Mouse (Mus musculus) forebrain, embryonic 15.5 days (tissue): ENCODE data around the gene Tspan33. TPM values are rescaled to one million over a fixed set of nuclear protein-coding genes. Genes with fewer than 3 reads are reported as not detected.

Experiments
- ATAC-seq: fragments of 200-750 bp; cut with Nextera tagmentation; replicated peaks from 2 replicates; pipeline ENCODE4 v1.8.0; 2017; ENCODE audit warnings: mild to moderate bottlenecking, moderate TSS enrichment, moderate library complexity
- H3K27ac ChIP-seq: fragments of 300-500 bp; sonication (generic); replicated peaks from 2 replicates; pipeline ENCODE4 v1.5.1; 2015; ENCODE audit warnings: mild to moderate bottlenecking, inconsistent platforms
- H3K27me3 ChIP-seq: fragments of 300-500 bp; sonication (generic); 2 replicates; pipeline ENCODE4 v1.6.1; 2015; ENCODE audit warnings: inconsistent platforms
- H3K36me3 ChIP-seq: fragments of 300-500 bp; sonication (generic); 2 replicates; pipeline ENCODE4 v1.6.1; 2015; ENCODE audit warnings: mild to moderate bottlenecking, inconsistent platforms
- H3K4me1 ChIP-seq: fragments of 300-500 bp; sonication (generic); 2 replicates; pipeline ENCODE4 v1.6.1; 2015; ENCODE audit warnings: inconsistent platforms
- H3K4me2 ChIP-seq: fragments of 300-500 bp; sonication (generic); replicated peaks from 2 replicates; pipeline ENCODE4 v1.6.1; 2015; ENCODE audit warnings: mild to moderate bottlenecking, inconsistent platforms
- H3K4me3 ChIP-seq: fragments of 300-500 bp; sonication (generic); 2 replicates; pipeline ENCODE4 v1.5.1; 2015; ENCODE audit warnings: mild to moderate bottlenecking, inconsistent platforms
- H3K9ac ChIP-seq: fragments of 300-500 bp; sonication (generic); replicated peaks from 2 replicates; pipeline ENCODE4 v1.6.1; 2015; ENCODE audit warnings: mild to moderate bottlenecking, inconsistent platforms
- H3K9me3 ChIP-seq: fragments of 300-500 bp; sonication (generic); 2 replicates; pipeline ENCODE4 v1.6.1; 2016; ENCODE audit warnings: inconsistent platforms
- WGBS: fragments of 180-500 bp; shearing (Covaris S2); methylation state at CpG from one replicate; pipeline ENCODE4 v1.1.7; 2015; ENCODE audit warnings: mixed read lengths; 5-methylcytosine and 5-hydroxymethylcytosine counted together
- polyA plus RNA-seq: library from polyadenylated mRNA; unstranded; fragments of >200 nt; fragmentation: Nextera tagmentation; extraction: Ambion mirVana; gene quantifications from 2 replicates; pipeline ENCODE4 v1.2.1, GENCODE M21; 2015

Gene Tspan33
- polyA plus RNA-seq, 1 experiment from 2014 or later = 7.4 TPM

GRCm38 (mm10) chr6:29702126-29702525 is 8.1 kb downstream of the Tspan33 start:
- Histone ChIP-seq H3K4me3 (no peak overlapping the region), H3K36me3 (no peaks in the 10 kb centered on the region), H3K4me1 (no peaks in the 10 kb centered on the region), H3K27me3 (no peaks in the 10 kb centered on the region), H3K27ac (no peak overlapping the region), H3K9me3 (no peaks in the 10 kb centered on the region), H3K4me2 (no peak overlapping the region), H3K9ac (no peak overlapping the region)
- WGBS = 85% methylated on average over 3 of the region's 3 CpGs
- ATAC-seq = no peak

GRCm38 (mm10) chr6:29704143-29704542 is 10.1 kb downstream of the Tspan33 start:
- H3K4me2 ChIP-seq = no peak overlapping the region
- no peak overlapping the region for H3K4me3 ChIP-seq
- no peak overlapping the region for H3K27ac ChIP-seq
- no peak for ATAC-seq
- H3K9me3 ChIP-seq = no peaks in the 10 kb centered on the region
- peaks cover 5% of the 10 kb centered on the region; the same call in 1 of the 2 replicates for H3K4me1 ChIP-seq
- 91% methylated on average over 5 of the region's 5 CpGs for WGBS
- H3K9ac ChIP-seq = no peak overlapping the region
- H3K27me3 ChIP-seq = no peaks in the 10 kb centered on the region
- no peaks in the 10 kb centered on the region for H3K36me3 ChIP-seq

GRCm38 (mm10) chr6:29707902-29708301 is 13.9 kb downstream of the Tspan33 start:
- Histone ChIP-seq H3K27me3 (no peaks in the 10 kb centered on the region), H3K4me2 (no peak overlapping the region), H3K4me1 (peaks cover 5% of the 10 kb centered on the region; the same call in 1 of the 2 replicates), H3K9me3 (no peaks in the 10 kb centered on the region), H3K27ac (no peak overlapping the region), H3K4me3 (no peak overlapping the region), H3K9ac (no peak overlapping the region), H3K36me3 (no peaks in the 10 kb centered on the region)
- peak; percentile 51; the same call in 1 of the 2 replicates for ATAC-seq
- 18% methylated on average over 2 of the region's 2 CpGs for WGBS

- no peaks in the 10 kb centered on the region for H3K27me3 ChIP-seq
- no peaks in the 10 kb centered on the region for H3K36me3 ChIP-seq
- no peak overlapping the region for H3K9ac ChIP-seq
- WGBS = 55% methylated on average over 3 of the region's 3 CpGs
- no peak overlapping the region for H3K4me3 ChIP-seq
- no peak for ATAC-seq
- H3K9me3 ChIP-seq = no peaks in the 10 kb centered on the region
- no peak overlapping the region for H3K27ac ChIP-seq
- H3K4me2 ChIP-seq = no peak overlapping the region
- peaks cover 5% of the 10 kb centered on the region; the same call in 1 of the 2 replicates for H3K4me1 ChIP-seq
These were observed 17.3 kb downstream of the Tspan33 start for GRCm38 (mm10) chr6:29711318-29711717.

DNA sequence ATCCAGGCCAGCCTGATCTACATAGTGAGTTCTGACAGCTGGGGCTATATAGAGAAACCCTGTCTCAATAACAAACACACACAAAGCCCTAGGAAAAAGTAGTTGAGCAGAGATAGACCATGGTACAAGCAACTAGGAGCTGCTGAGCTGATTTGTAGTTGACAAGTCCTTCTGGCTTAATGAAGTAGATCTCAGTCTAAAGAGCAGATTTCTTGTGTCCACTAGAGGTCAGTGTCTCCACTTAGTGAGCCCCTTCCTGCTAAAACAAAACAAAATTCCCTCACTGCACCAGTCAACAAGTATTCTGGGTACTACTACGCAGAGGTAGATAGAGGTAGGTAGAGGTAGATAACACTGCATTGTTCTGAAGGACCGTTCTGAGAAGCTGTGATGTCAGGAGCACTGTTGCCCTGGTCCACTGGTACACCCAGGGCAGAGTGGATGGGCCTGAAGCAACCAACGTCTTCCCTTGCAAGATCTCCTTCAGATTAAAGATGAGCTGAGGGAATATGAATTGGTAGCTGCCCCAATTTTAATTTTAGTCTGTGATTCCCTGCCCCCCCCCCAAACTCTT is 18.1 kb downstream of the Tspan33 start:
- no peaks in the 10 kb centered on the region for H3K27me3 ChIP-seq
- no peak; the same call in 1 of the 2 replicates for ATAC-seq
- H3K4me1 ChIP-seq = peaks cover 6% of the 10 kb centered on the region; the same call in 1 of the 2 replicates
- no peak overlapping the region for H3K4me2 ChIP-seq
- no peak overlapping the region for H3K4me3 ChIP-seq
- no peaks in the 10 kb centered on the region for H3K9me3 ChIP-seq
- no peak overlapping the region for H3K27ac ChIP-seq
- no peak overlapping the region for H3K9ac ChIP-seq
- H3K36me3 ChIP-seq = no peaks in the 10 kb centered on the region
- 37% methylated on average over 3 of the region's 3 CpGs for WGBS

GRCm38 (mm10) chr6:29716624-29717365 is 22.8 kb downstream of the Tspan33 start:
- Histone ChIP-seq H3K4me1 (peaks cover 29% of the 10 kb centered on the region), H3K4me2 (no peak overlapping the region), H3K27ac (no peak overlapping the region), H3K4me3 (no peak overlapping the region), H3K27me3 (no peaks in the 10 kb centered on the region), H3K9me3 (no peaks in the 10 kb centered on the region), H3K9ac (no peak overlapping the region), H3K36me3 (no peaks in the 10 kb centered on the region)
- no peak for ATAC-seq
- WGBS = 81% methylated on average over 10 of the region's 10 CpGs

DNA sequence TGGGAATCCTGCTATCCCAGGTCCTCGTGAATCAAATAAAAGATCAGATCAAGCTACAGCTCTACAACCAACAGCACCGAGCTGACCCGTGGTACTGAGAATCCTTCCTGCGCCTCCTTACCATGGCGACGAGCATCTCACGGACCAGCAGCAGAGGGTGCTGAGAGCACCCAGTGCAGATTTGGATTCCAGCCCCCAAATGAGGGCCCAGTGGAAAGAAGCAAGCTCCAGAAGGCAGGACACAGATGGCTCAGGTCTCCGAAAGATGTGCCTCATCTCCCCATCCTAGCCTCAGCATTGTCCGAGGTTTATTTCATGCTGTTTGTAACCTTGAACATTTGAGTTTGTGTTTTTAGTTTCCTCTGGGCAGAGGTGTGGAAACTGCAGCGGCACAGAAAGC is 23.5 kb downstream of the Tspan33 start:
- ATAC-seq = no peak
- Histone ChIP-seq H3K9ac (0 out of 2 replicates have a peak overlapping the region, but pooled peaks have one; percentile 23), H3K4me1 (peaks cover 29% of the 10 kb centered on the region), H3K9me3 (no peaks in the 10 kb centered on the region), H3K36me3 (no peaks in the 10 kb centered on the region), H3K27ac (peak overlapping the region; percentile 62; the same call in 1 of the 2 replicates), H3K4me2 (peak overlapping the region; percentile 63), H3K27me3 (no peaks in the 10 kb centered on the region), H3K4me3 (no peak overlapping the region)
- 50% methylated on average over 10 of the region's 10 CpGs for WGBS

- Histone ChIP-seq H3K4me3 (peak overlapping the region; percentile 16), H3K27ac (peak overlapping the region; percentile 62; the same call in 1 of the 2 replicates), H3K4me1 (peaks cover 29% of the 10 kb centered on the region), H3K9me3 (no peaks in the 10 kb centered on the region), H3K36me3 (no peaks in the 10 kb centered on the region), H3K4me2 (peak overlapping the region; percentile 63), H3K27me3 (no peaks in the 10 kb centered on the region), H3K9ac (peak overlapping the region; percentile 23; the same call in 1 of the 2 replicates)
- 17% methylated on average over 14 of the region's 14 CpGs for WGBS
- ATAC-seq = peak; percentile 62
These were observed 24.0 kb downstream of the Tspan33 start for GRCm38 (mm10) chr6:29717952-29718521.

DNA sequence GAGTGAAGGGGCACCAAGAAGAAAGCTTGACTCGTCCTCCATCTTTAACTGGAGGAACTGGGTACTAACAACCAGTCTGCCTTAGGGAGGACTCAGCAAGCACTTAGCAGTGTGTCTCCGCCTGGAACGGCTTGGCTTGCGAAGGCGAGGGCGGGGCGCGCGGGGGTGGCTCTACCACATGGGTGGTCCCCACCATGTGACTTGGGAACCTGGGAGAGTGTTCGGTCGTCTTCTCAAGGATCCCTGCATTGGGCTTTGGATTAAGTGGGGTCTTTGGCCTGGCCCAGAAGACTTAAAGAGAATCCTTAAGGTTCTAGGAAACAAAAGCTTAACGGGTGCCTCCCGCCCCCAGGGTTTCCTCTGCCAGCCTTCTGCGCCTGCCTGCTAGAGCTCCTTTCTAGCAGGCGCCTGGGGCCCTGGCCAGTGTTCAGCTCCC is 24.9 kb downstream of the Tspan33 start:
- peak overlapping the region; percentile 62 for H3K27ac ChIP-seq
- 2% methylated on average over 15 of the region's 15 CpGs for WGBS

GRCm38 (mm10) chr6:29721890-29722289 is 27.9 kb downstream of the Tspan33 start:
- no peak overlapping the region for H3K4me3 ChIP-seq

More for the DNA sequence above, 24.9 kb downstream of the Tspan33 start:
- Histone ChIP-seq H3K9me3 (no peaks in the 10 kb centered on the region), H3K36me3 (no peaks in the 10 kb centered on the region), H3K4me3 (peak overlapping the region; percentile 45), H3K9ac (peak overlapping the region; percentile 51), H3K4me1 (peaks cover 29% of the 10 kb centered on the region), H3K27me3 (no peaks in the 10 kb centered on the region), H3K4me2 (peak overlapping the region; percentile 63)
- ATAC-seq = peak; percentile 88

GRCm38 (mm10) chr6:29726576-29727200 is 32.7 kb downstream of the Tspan33 start:
- no peak for ATAC-seq
- no peak overlapping the region for H3K4me3 ChIP-seq
- WGBS = 71% methylated on average over 1 of the region's 1 CpGs

More at GRCm38 (mm10) chr6:29721890-29722289, 27.9 kb downstream of the Tspan33 start:
- H3K36me3 ChIP-seq = no peaks in the 10 kb centered on the region
- no peak overlapping the region for H3K9ac ChIP-seq
- ATAC-seq = no peak
- H3K4me1 ChIP-seq = peaks cover 29% of the 10 kb centered on the region
- WGBS = 83% methylated on average over 2 of the region's 2 CpGs
- H3K9me3 ChIP-seq = no peaks in the 10 kb centered on the region
- H3K27ac ChIP-seq = no peak overlapping the region
- no peak overlapping the region for H3K4me2 ChIP-seq
- H3K27me3 ChIP-seq = no peaks in the 10 kb centered on the region

GRCm38 (mm10) chr6:29728035-29728434 is 34.0 kb downstream of the Tspan33 start:
- H3K27me3 ChIP-seq = no peaks in the 10 kb centered on the region
- no peak overlapping the region for H3K4me2 ChIP-seq
- no peak overlapping the region for H3K4me3 ChIP-seq
- H3K27ac ChIP-seq = no peak overlapping the region
- no peak for ATAC-seq
- no peaks in the 10 kb centered on the region for H3K36me3 ChIP-seq
- no peaks in the 10 kb centered on the region for H3K9me3 ChIP-seq
- no peaks in the 10 kb centered on the region for H3K4me1 ChIP-seq
- WGBS = 88% methylated on average over 3 of the region's 3 CpGs
- no peak overlapping the region for H3K9ac ChIP-seq

More at GRCm38 (mm10) chr6:29726576-29727200, 32.7 kb downstream of the Tspan33 start:
- Histone ChIP-seq H3K36me3 (no peaks in the 10 kb centered on the region), H3K4me2 (no peak overlapping the region), H3K27ac (no peak overlapping the region), H3K27me3 (no peaks in the 10 kb centered on the region), H3K4me1 (no peaks in the 10 kb centered on the region), H3K9ac (no peak overlapping the region), H3K9me3 (no peaks in the 10 kb centered on the region)
